Mouse (Mus musculus) brain, adult 2 months (tissue): ENCODE measurements around the gene Angptl7.
A peak's percentile ranks its signal among the peaks of the same experiment; 100 is the strongest.

Source experiments
- DNase-seq: peaks from one replicate; pipeline ENCODE4 v3.0.0; 2011; ENCODE audit warnings: low read depth, low spot score

The Angptl7 gene

DNA sequence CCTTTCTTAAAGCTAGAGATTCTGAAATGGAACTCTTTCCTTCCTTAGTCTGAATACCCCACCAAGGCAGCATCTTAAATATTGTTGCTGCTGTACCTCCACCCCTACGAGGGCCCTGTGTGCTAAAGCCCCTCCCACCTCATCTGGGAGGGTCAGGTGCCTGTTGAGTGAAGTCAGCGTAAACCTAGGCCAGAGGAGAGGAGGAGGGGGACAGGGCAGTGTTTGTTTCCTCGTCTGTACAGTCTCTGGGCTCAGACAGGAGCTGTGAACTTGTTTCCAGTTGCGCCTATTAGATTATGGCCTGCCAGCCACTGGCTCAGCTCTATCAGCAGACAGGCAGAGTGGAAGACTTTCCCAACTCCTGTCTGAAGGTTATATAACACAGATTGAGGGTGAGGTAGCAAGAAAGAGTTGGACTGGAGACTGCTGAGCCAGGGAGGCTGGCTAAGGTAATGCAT, at the start of gene Angptl7:
TSS of gene Angptl7 (minus strand) at position 51 of the 458 bp plus-strand sequence.
- DNase-seq: no peak

DNA sequence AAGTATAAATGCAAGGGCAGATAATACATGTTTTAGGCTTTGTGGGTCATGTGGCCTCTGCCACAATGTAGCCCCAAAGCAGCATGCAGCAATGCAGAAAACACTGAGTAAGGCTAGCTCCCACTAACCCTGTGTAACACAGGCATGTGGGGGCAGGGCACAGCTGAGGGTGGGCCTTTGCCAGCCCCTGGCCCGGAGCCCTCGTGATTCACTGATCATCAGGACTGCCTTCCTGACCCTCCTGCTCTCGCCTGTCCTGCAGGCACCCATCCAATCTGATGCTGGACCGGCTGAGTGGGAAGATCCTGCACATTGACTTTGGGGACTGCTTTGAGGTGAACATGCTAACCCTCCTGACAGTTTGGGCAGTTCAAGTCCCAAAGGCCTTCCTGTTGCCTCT, 48.8 kb upstream of the Angptl7 start:
- DNase-seq: no peak

DNA sequence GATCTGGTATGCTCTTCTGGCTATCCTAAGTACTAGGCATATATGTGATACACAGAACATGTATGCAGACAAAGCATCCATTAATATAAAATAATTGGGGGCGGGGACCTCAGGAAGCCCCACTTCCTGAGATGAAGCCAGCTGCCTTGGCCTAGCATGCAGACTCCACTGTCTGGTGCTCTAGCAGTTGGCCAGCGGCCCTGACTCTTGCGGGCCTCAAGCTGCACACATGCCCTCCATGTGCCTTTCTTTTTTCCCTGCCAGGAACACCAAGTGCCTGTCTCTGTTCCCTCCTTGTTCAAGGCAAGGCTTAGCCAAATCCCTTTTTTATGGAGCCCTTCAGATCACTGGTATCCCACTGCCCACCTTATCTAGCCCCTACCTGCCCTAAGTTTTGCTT, 35.6 kb upstream of the Angptl7 start:
- peak; percentile 34 for DNase-seq

DNA sequence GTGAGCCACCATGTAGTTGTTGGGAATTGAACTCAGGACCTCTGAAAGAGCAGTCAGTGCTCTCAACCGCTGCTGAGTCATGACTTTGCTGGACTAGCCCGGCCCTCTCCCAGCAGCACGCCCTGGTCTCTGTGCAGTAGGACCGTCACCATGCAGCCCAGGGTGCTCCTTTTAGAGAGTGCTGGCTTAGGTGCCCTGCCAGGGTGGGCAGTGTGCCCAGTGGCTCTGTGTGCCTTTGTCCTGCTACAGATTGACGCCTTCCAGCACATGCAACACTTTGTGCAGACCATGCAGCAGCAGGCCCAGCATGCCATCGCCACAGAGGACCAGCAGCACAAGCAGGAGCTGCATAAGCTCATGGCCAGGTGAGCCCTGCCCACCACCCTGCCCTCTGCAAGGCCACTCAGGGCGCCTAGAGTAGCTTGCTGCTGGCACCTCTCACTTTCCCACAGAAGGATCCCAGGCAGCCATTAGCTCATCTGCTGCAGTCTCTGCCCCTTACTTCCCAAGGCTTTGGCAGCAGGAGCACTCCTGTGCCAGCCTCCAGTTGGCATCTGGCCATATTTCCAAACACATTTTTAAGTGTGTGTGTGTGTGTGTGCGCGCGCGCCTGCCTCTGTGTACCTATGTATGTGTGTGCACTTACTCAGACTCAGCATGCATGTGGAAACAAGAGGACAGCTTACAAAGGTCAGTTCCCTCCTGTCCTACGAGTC, 33.5 kb upstream of the Angptl7 start:
- peak; percentile 41 for DNase-seq

DNA sequence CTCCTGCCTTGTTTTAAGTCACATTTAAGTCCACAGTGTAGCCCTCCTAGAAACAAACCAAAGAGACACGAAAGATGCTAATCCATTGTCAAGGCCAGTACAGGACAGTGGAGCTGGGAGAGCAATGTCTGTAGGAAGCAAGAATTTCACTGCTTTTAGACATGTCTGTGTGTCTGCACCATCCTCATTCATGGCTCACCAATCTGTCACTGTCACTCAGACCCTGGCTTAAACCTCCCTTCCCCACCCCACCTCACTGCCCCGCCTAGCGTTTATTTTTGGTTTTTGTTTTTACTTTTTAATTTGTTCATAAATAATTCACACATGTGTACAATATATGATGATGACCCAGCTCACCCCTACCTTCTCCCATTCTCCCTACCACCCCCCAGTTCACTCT, 32.3 kb upstream of the Angptl7 start:
- no peak for DNase-seq

DNA sequence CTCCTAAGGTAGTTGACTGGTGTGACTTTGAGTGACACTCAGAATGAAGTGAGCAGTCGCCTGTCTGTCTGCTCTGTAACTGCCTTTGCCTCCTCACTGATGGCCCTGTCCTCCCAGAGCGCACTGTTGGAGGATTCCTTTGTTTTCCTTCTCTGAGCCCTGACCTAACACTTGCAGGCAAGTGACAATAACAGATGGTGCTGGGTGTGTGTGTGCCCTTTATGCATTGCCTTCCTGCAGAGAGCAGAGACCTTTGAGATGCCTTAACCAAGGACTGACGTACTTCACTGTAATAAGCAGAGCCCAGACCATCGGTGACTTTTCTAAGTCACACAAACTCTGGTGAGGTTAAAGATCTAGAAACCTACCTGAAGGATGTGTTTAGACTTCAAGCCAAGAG, 31.1 kb upstream of the Angptl7 start:
- DNase-seq: peak; percentile 49

DNA sequence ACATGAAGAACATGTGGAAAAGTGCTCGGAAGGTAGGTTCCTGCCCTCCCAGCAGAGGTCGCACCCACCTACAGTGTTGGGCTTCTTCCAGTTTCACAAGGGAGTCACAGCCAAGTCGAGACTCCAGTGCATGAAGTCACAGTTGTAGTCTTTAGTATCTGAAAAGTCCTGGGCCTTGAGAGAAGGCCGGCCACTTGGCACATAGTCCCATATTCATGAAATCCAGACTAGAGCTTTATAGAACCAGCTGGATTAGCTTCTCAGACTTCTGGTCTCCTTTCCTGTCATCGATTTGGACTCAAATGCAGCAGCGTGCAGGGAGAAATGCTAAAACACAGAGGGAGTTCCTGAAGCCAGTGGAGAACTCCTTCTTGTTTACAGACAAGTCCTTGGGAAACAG, 30.5 kb upstream of the Angptl7 start:
- DNase-seq: no peak

DNA sequence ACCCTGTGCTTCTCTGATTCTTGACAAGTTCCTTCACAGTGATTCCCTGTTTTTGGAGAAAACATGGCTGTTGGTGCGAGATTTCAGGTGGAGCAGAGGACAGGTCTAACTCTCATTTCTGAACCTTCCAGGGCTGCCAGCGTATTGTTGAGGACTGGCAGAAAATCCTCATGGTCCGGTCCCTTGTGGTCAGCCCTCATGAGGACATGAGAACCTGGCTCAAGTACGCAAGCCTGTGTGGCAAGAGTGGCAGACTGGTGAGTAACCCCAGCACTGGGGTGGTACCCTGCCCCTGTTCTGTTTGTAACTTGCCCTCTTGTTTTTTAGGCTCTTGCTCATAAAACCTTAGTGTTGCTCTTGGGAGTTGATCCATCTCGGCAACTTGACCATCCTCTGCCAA, 30.1 kb upstream of the Angptl7 start:
- no peak for DNase-seq

DNA sequence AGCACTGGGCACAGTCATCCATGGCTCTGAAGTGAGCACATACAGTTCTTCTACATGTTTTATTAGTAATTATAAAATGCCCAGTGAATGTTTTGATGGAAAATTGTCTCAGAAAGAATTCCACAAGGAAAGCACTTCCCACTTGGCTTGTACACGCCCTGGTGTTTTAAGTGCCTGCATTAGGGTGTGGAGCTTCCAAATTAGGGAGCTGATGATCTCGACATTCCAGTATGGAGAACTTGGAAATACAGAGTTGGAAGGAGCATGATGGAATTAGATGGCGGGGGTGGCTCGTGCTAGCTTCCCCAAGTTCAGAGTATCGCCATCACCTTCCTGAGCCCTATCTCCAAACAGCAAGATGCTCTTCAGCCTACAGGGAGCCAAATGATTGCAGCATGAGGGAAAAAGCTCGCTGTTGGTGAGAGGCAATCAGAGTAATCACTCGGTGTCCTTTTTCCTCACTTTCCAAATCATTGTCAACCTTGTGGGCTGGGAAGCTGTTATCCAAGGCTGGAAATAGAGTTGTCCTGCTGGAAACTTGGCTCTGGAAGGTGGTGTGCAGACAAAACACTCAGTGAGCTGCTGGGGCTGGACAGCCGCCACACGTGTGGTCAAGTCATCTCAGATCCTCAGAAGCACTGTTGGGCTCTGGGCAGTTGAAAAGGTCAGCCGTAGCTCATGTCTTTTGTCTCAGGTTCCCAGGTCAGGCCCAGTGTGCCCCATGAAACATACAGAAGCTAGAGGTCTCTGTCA, 27.1 kb upstream of the Angptl7 start:
- DNase-seq: no peak

DNA sequence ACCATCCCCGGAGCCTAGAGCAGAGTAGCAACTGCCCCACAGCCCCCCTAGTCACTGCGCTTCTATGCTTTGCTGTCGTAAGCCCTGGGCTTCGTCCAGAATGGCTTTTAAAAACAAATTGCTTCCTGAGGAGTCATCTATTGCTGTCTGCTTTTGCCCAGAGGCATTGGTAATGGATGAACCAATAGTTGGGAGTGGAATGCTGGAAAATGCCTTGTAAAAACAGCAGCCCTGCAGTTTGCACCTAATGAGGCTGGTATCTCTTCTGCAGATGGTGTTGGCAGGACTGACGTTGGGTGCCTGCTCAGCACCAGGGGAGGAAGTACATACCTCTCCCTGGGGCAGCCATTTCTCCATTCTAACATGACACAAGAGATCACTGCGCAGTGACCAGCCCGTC, 23.3 kb upstream of the Angptl7 start:
- no peak for DNase-seq

DNA sequence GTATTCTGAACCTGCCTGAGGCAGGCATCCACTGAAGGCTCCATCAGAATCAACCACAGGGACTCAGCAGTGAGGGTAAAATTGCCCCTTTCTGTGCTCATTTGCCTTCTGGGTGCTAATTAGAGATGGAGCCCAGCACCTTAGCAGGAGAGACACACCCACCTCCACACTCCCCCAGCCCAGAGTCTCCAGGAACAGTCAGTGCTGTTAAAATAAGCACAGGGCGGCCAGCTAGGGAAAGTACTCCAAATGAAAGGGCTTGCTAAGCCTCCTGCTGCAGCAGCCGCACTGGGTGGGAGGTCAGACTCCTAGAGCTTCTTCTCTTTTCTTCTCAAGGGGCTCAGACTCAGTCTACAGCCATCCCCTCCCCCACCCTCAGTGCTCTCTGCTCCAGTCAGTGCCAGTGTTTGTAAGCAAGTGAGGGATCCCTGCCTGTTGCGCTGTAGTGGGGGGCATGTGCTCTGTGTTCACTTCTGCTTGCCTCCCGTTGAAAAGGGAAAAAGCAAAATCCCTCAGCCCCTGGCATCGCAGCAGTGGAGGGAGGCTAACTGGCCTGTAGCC, 18.1 kb upstream of the Angptl7 start:
- DNase-seq: peak; percentile 84

DNA sequence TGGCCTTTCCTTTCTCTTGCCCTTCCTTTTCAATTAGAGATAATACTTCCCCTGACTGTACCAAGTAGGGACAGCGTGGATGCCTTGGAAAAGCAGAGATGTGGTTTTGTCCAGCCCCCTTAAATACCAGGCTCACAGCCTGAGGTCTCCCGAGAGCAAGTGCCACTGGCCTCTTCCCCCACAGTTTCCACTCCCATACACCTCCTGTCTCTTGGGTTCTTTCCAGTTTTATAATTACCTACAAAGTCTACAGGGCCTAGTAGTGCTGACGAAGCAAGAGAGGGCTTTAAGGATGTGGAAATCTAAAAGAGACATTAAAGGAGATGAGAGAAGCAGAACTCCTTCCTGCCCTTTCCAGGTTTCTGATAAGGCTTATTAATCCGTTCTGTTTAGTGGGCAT, 17.5 kb upstream of the Angptl7 start:
- peak; percentile 43 for DNase-seq

DNA sequence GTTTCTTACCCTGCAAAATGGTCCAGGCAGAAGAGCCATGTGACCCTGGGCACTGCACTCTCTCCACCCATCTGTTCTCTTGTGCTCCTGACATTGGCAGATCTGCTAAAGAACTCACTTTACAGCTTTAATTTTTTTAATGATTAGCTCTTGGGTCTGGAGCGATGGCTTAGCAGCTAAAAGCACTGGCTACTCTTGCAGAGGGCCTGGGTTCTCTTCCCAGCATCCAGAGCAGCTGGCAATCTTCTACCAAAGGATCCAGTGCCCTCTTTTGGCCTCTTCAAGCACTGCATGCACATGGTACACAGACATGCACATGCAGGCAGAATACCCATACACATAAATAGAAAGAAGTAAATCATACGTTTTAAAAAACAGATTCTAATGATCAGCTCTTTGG, 15.1 kb upstream of the Angptl7 start:
- DNase-seq: no peak

DNA sequence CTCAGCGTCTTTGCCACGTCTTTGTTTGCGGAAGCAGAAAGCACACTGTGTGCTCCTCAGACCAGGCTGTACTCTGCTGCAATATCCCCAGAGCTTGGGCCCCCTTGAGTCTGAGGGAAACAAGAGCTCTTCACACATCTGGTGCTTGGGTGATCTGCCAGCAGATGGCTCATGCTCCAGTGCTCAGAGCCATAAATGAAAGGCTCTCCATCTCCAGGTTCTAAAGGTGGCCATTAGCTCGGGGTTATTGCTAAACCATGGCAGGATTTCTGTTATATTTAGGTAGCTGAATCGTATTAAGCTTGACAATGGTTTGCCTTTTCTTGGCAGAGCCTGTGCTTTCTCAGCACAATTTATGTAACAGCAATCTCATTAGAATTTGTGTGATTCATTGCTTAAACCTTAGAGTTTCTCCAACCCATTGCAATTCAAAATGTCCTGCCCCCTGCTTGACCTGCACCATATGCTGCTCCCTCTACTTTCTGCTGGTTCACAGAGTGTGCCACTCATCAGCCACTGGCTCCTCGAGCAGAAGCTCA, 12.8 kb upstream of the Angptl7 start:
- DNase-seq: peak; percentile 83

DNA sequence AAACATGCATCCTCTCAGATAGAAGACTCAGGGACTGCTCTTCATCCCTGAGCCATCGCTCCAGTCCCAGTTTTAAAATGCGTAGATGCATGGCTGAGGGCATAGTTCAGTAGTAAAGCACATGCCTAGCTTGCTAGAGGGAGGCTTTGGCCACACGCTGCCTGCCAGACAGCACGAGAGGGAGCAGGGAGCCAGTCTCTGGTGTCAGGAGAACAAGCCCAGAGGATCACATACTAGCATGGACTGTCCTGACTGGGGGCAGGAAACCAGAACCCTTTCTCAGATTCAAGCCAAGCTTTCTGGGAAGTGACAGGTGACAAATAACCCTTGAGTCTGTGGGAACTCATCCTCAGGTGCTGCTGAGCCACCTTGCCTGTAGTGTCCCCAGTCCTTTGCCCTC, 11.1 kb upstream of the Angptl7 start:
- DNase-seq: no peak

DNA sequence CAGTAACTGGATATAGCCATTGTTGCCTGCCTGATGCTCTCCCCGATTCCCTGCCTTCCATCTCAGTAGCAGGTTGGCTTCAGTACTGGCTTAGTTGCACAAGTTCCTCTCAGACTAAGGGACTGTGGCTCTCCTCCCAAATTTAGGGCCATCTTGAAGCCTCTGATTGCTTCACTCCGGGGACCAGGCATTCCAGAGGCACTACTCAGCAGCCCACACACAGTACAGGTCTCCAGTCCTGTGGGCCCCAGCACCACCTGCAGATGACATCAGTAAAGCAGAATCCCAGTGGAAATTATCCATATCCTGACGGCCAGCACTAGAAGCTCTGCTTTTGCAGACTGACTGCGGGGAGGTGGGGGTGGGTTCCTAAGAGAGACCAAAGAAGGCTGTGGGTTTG, 10.4 kb upstream of the Angptl7 start:
- DNase-seq: no peak

DNA sequence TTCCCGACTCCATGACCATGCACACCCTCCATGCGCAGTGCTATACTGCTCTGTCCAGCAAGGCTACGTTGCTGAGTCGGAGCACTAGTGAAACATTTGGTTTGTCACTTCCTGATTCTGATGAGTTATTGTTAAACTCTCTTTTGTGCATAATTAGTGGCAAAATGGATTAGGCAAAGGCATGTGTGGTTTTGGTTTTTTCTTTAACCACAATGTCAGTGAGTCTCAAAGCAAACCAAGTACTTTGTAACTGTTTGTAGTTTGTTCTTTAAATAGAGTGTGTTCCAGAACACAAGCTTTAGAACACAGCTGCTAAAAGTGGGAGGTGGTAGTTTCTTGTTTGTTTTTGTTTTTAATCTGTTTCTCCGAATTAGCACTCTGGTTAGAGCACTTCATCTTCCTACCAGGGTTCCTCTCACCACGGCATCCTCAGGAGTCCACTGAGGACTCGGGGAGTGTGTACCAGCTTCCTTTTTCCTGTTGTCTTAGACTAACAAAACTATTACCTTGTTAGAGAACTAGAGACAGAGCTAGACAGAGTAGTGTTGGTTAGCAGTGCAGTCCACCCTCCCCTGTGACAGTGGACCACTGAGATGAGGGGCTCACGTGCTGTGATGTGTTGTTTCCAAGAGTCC, 9.3 kb upstream of the Angptl7 start:
- DNase-seq: peak; percentile 66

DNA sequence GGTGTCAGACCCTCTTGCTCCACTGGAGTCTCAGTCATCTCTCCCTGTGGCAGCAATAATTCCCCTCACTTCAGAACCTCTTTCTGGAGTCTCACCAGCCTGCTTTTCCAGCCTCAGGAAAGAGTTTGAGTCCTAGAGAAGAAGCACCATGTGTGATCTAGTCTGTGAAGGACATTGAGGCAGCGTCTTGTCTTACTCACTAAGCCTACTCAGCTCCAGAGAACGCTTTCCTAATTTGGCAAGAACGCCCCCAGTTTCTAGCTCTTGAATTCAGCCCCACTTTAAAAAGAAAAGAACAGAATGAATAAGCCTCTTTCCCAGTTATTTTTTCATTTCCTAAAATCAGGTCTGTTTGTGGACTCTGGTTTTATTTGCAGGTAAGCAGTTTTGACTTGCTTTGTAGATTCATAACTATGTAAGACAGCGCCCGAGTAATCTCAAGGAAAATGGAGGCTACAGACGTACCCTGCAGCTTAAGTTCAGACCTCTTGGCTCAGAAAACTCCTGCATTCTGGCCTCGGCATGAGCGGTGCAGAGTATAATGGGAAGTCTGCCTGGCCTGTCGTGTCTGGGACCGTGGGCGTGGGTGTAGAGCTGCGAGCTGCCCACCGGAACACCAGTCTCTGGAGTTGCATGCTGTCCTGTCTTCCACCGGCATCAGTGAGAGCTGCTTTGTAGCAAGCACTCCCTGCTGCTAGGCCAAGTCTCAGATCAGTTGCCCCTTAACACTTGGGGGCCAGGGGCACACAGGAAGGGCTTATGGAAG, 8.0 kb upstream of the Angptl7 start:
- peak; percentile 89 for DNase-seq

DNA sequence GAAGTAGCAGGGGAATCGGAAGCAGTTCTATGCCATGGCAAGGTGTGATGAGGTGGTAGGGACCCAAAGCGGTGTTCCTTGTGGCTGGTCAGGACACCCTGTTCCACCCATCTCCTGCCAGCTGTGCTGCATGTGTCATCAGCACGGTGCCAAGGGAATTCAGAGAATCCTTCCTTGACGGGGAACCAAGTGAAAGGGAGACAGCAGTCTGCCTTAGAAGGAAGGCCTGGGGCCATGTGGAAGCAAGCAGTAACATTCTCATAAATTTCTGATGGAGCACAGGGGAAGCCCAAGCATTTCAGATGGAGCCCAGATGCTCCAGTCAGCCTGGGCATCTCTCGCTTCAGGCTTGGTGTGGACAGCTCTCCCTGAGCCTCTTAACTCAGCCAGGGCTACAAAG, 7.3 kb upstream of the Angptl7 start:
- peak; percentile 58 for DNase-seq

DNA sequence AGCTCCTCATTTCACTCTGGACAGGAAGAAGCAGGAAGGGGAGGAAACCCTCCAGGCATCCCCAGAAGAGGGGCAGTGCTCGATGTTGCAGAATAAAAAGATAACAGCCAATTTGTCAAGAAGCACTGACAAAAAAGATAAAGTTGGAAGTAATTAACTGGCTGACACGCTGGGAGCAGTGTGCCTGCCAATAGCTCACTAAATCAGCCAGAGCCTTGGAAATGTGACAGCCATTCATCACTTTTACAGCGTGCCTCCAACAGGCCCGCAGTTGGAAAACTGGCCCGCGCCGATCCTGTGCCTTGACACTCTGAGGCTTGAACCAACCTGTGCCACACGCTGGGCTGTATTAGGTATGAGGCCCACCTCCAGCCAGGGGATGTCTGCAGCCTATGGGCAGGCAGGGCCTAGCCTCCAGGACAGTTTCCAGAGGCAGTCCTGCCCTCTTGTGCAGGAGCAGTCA, 4.3 kb upstream of the Angptl7 start:
- DNase-seq: peak; percentile 78
